Mouse (Mus musculus): ENCODE results near the gene Tra2a. TPM values are rescaled to one million over a fixed set of nuclear protein-coding genes. Genes with fewer than 3 reads are reported as not detected.

Tra2a gene
- polyA plus RNA-seq, 2 experiments, result 16.1 to 61.4 TPM

- Histone ChIP-seq H3K27me3 (ENCODE audit: control insufficient read depth, insufficient read depth, low read length) (no peaks in the 10 kb centered on the region), H3K36me3 (replicated peaks; ENCODE audit: control insufficient read depth, insufficient read depth, low read depth) (no peaks in the 10 kb centered on the region), H3K9ac (replicated peaks) (no peak overlapping the region), H3K27ac (no peak overlapping the region), H3K4me3 (ENCODE audit: insufficient read depth in 1 of 2, low read depth in 2 of 2, low read length in 2 of 2) (no peak overlapping the region), H3K4me2 (ENCODE audit: low read depth) (no peak overlapping the region), H3K9me3 (ENCODE audit: control insufficient read depth, low read length) (no peaks in the 10 kb centered on the region), H3K4me1 (replicated peaks; ENCODE audit: control insufficient read depth in 2 of 2, insufficient read depth in 2 of 2, low read length in 1 of 2) (no peaks in the 10 kb centered on the region; a peak in 1 of 4 replicates)
- peak; percentile 49; the same call in 1 of the 2 replicates for ATAC-seq (ENCODE audit: insufficient read depth)
- DNase-seq (ENCODE audit: low read depth in 3 of 3, low spot score in 3 of 3), result no peak
- WGBS (ENCODE audit: insufficient replicate concordance), result 15% methylated on average over 7 of the region's 7 CpGs
- no peak for TF ChIP-seq EP300 (IDR thresholded peaks at IDR 0.05; ENCODE audit: low read depth)
- peak; percentile 74 for TF ChIP-seq CTCF (IDR thresholded peaks at IDR 0.05; ENCODE audit: low read depth)
These were observed 35.6 kb downstream of the Tra2a start for GRCm38 (mm10) chr6:49228126-49228679.

DNA sequence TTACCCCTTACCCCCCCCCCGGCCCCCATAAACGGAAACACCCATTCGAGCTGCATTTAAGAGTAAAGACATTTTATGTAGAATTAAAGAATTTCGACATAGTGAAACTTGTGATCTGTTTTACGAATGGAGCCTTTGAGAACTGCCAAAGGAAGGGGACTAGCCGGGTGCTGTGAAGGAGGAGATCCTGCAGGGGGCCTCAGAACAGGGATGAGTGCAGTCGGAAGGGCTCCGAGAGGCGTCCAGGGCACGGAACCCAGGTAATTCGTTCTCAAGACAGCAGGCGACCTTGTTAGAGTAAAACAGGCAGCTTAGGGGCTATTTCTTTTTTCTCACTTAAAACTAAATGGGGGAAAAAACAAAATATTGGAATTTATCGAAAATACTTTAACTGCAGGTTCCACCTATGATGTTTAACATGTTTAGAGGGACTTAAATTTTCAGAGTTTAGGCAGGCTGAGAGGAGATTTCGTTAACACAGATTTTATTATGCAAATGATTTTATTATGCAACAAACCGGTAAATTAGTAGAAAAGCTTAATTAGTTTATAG is 36.6 kb downstream of the Tra2a start:
- WGBS (ENCODE audit: insufficient replicate concordance), result 7% methylated on average over 15 of the region's 15 CpGs
- no peak overlapping the region for H3K9ac ChIP-seq (replicated peaks)
- ATAC-seq (ENCODE audit: insufficient read depth), result 0 out of 2 replicates have a peak, but pooled peaks have one; percentile 45

DNA sequence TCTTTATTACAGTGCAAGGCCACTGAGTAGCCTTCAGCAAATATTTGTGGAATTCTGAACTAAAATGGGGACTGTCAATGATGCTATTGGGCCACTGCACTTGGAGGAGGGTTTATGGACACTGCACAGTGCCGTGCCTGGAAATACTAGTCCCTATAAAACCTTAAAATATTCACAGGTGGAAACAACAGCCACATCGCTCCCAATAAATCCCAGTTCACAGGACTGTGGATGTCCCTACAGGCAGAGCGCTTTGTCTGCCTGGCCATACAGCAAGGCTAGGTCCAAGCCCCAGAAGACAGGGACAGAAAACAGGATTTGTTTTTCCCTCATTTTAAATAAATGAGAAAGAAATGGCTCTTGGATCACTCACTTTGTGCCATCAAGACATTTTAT is 38.1 kb downstream of the Tra2a start:
- no peaks in the 10 kb centered on the region for H3K9me3 ChIP-seq (ENCODE audit: control insufficient read depth, low read length)
- H3K9ac ChIP-seq (replicated peaks), result no peak overlapping the region
- peak; percentile 43; the same call in 1 of the 2 replicates for ATAC-seq (ENCODE audit: insufficient read depth)
- no peak for DNase-seq (ENCODE audit: low read depth in 3 of 3, low spot score in 3 of 3)
- WGBS (ENCODE audit: insufficient replicate concordance), result 78% methylated on average over 3 of the region's 3 CpGs
- peaks cover 0 to 2% of the 10 kb centered on the region in 2 experiments; a peak in 2 of 4 replicates for H3K4me1 ChIP-seq (replicated peaks; ENCODE audit: control insufficient read depth in 2 of 2, insufficient read depth in 2 of 2, low read length in 1 of 2)
- H3K27me3 ChIP-seq (ENCODE audit: control insufficient read depth, insufficient read depth, low read length), result no peaks in the 10 kb centered on the region
- no peak overlapping the region for H3K4me3 ChIP-seq (ENCODE audit: insufficient read depth in 1 of 2, low read depth in 2 of 2, low read length in 2 of 2)
- H3K27ac ChIP-seq, result no peak overlapping the region
- no peaks in the 10 kb centered on the region for H3K36me3 ChIP-seq (replicated peaks; ENCODE audit: control insufficient read depth, insufficient read depth, low read depth)
- TF ChIP-seq EP300 (IDR thresholded peaks at IDR 0.05; ENCODE audit: low read depth) (no peak), CTCF (IDR thresholded peaks at IDR 0.05; ENCODE audit: low read depth) (no peak)
- no peak overlapping the region for H3K4me2 ChIP-seq (ENCODE audit: low read depth)

More for the DNA sequence above, 36.6 kb downstream of the Tra2a start:
- peak overlapping the region; percentile 38 for H3K4me2 ChIP-seq (ENCODE audit: low read depth)
- H3K4me3 ChIP-seq (ENCODE audit: insufficient read depth in 1 of 2, low read depth in 2 of 2, low read length in 2 of 2), result no peak overlapping the region
- no peak for DNase-seq (ENCODE audit: low read depth in 3 of 3, low spot score in 3 of 3)
- no peaks in the 10 kb centered on the region for H3K27me3 ChIP-seq (ENCODE audit: control insufficient read depth, insufficient read depth, low read length)
- no peak overlapping the region for H3K27ac ChIP-seq
- no peaks in the 10 kb centered on the region; a peak in 1 of 4 replicates for H3K4me1 ChIP-seq (replicated peaks; ENCODE audit: control insufficient read depth in 2 of 2, insufficient read depth in 2 of 2, low read length in 1 of 2)
- TF ChIP-seq EP300 (IDR thresholded peaks at IDR 0.05; ENCODE audit: low read depth), result no peak
- TF ChIP-seq CTCF (IDR thresholded peaks at IDR 0.05; ENCODE audit: low read depth), result peak; percentile 75
- H3K36me3 ChIP-seq (replicated peaks; ENCODE audit: control insufficient read depth, insufficient read depth, low read depth), result no peaks in the 10 kb centered on the region
- H3K9me3 ChIP-seq (ENCODE audit: control insufficient read depth, low read length), result no peaks in the 10 kb centered on the region

- ATAC-seq (ENCODE audit: insufficient read depth) (peak; percentile 27; the same call in 1 of the 2 replicates), DNase-seq (ENCODE audit: low read depth in 3 of 3, low spot score in 3 of 3) (no peak)
- H3K9ac ChIP-seq (replicated peaks), result no peak overlapping the region
- 61% methylated on average over 11 of the region's 11 CpGs for WGBS (ENCODE audit: insufficient replicate concordance)
- H3K9me3 ChIP-seq (ENCODE audit: control insufficient read depth, low read length), result no peaks in the 10 kb centered on the region
- TF ChIP-seq EP300 (IDR thresholded peaks at IDR 0.05; ENCODE audit: low read depth) (no peak), CTCF (IDR thresholded peaks at IDR 0.05; ENCODE audit: low read depth) (no peak)
- H3K27ac ChIP-seq, result no peak overlapping the region
- no peaks in the 10 kb centered on the region for H3K27me3 ChIP-seq (ENCODE audit: control insufficient read depth, insufficient read depth, low read length)
- peaks cover 0 to 2% of the 10 kb centered on the region in 2 experiments; a peak in 2 of 4 replicates for H3K4me1 ChIP-seq (replicated peaks; ENCODE audit: control insufficient read depth in 2 of 2, insufficient read depth in 2 of 2, low read length in 1 of 2)
- H3K36me3 ChIP-seq (replicated peaks; ENCODE audit: control insufficient read depth, insufficient read depth, low read depth), result no peaks in the 10 kb centered on the region
- H3K4me3 ChIP-seq (ENCODE audit: insufficient read depth in 1 of 2, low read depth in 2 of 2, low read length in 2 of 2), result no peak overlapping the region
- no peak overlapping the region for H3K4me2 ChIP-seq (ENCODE audit: low read depth)
These were observed 38.7 kb downstream of the Tra2a start for GRCm38 (mm10) chr6:49224923-49225727.

DNA sequence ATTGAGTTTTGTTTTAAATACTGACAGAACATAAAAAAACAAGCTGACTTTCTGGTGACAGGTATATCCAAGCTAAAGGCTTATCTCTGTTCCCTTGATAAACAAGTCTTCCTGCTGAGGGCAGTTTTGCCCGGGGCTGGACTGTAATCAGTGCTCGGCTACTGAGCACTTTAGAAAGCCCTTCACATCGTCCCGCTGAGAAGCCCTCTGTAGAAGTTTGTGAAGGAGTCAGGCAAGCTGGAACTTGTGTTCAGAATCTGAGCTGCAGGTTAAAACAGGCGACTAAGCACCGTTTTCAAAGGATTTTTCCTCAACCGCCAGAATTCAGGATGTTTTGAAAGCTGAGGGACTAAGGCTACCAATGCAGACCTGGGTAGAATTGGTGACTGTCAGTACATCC is 41.9 kb downstream of the Tra2a start:
- Histone ChIP-seq H3K27me3 (ENCODE audit: control insufficient read depth, insufficient read depth, low read length) (no peaks in the 10 kb centered on the region), H3K27ac (no peak overlapping the region), H3K9me3 (ENCODE audit: control insufficient read depth, low read length) (no peaks in the 10 kb centered on the region), H3K4me2 (ENCODE audit: low read depth) (no peak overlapping the region), H3K9ac (replicated peaks) (no peak overlapping the region), H3K36me3 (replicated peaks; ENCODE audit: control insufficient read depth, insufficient read depth, low read depth) (no peaks in the 10 kb centered on the region), H3K4me3 (ENCODE audit: insufficient read depth in 1 of 2, low read depth in 2 of 2, low read length in 2 of 2) (no peak overlapping the region), H3K4me1 (replicated peaks; ENCODE audit: control insufficient read depth in 2 of 2, insufficient read depth in 2 of 2, low read length in 1 of 2) (peaks cover 0 to 6% of the 10 kb centered on the region in 2 experiments; a peak in 2 of 4 replicates)
- DNase-seq (ENCODE audit: low read depth in 3 of 3, low spot score in 3 of 3) (no peak), ATAC-seq (ENCODE audit: insufficient read depth) (no peak)
- no peak for TF ChIP-seq CTCF (IDR thresholded peaks at IDR 0.05; ENCODE audit: low read depth)
- no peak for TF ChIP-seq EP300 (IDR thresholded peaks at IDR 0.05; ENCODE audit: low read depth)
- 10% methylated on average over 7 of the region's 7 CpGs for WGBS (ENCODE audit: insufficient replicate concordance)
